Mouse (Mus musculus) embryonic stem cell, embryonic (primary cell): ENCODE data around the gene Ccni.

ENCODE experiments used
- CTCF ChIA-PET, 4 experiments: fragments of 300-600 bp in 2 of 4; fragments of 350-600 bp in 2 of 4; sonication (Branson Sonifier 250); formaldehyde crosslinking; loops; one replicate each; lab custom pipeline; 2022; ENCODE audit warnings: inconsistent platforms in 2 of 4; lab: Charles Lee
- POLR2A ChIA-PET, 4 experiments: fragments of 300-600 bp in 2 of 4; fragments of 350-600 bp in 2 of 4; sonication (Branson Sonifier 250); formaldehyde crosslinking; loops; one replicate each; lab custom pipeline; 2022; ENCODE audit warnings: antibody characterized with exemption in 4 of 4, inconsistent platforms in 1 of 4; lab: Charles Lee

Gene Ccni

GRCm38 (mm10) chr5:93206109-93207005 is at the start of gene Ccni, which contains the start of gene 2010109A12Rik:
TSS of gene Ccni (minus strand) at chr5:93206495.
TSS of gene 2010109A12Rik (plus strand) at chr5:93206518.
- POLR2A ChIA-PET, result interaction anchor here in 3 of 4 experiments (0.6 to 3.1 kb wide), 13 partner anchors 10 to 187 kb away, joined by 3 to 27 read pairs (median 3); partner anchors contain the start of gene Ccng2 (in 2 of the 3)
- CTCF ChIA-PET, result interaction anchor here in 1 of 4 experiments (1.0 kb wide), 1 partner anchor 122 kb away, joined by 3 read pairs; no protein-coding TSS in a partner anchor

GRCm38 (mm10) chr5:93255759-93256265 is 49.5 kb upstream of the Ccni start:
- ChIA-PET POLR2A (interaction anchor here in 2 of 4 experiments (0.7 to 5.4 kb wide), 3 partner anchors 9 to 269 kb away, joined by 3 to 30 read pairs (median 3); partner anchors contain the start of gene Ccng2 (in 1 of the 2)), CTCF (no interaction called here)

DNA sequence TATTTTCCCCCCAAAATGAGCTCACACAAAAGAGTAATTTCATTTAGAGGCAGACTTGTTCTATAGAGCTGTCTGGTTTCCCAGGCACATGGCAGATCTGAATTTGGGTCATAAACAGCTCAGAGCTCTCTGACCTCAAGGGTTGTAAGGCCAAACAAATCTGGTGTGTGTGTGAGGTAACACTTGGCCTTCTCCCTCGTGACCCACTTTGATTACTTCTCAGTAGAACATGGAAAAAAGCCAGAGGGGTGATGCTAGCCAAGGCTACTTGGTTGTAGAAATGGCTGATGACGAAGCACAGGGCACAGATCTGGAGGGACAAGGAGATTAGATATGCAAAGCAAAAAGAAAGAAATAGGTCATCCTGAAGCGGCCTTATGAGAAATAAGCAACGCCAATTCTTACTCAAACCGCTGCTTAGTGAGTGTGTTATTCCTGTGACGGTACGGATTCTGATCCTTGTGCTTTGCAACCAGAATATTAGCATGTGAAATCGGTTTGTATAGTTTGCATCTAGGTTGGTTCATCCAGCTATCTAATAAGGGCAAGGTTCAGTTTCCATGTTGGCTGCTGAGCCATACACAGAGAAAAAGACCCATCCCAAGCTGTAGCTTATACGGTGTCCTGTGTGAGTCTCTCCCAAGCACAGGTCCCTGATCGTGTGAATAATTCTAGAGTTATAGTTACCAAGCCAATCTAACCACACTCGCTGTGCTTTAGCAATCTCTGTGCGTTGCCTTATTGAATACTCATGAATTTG is 44.9 kb upstream of the Ccni start:
- CTCF ChIA-PET, result no interaction called here
- POLR2A ChIA-PET, result interaction anchor here in 2 of 4 experiments (0.7 to 1.0 kb wide), 3 partner anchors 10 to 16 kb away, joined by 3 read pairs; partner anchors contain the start of gene Ccng2 (in 1 of the 2)

GRCm38 (mm10) chr5:93249940-93250578 is 43.8 kb upstream of the Ccni start:
- ChIA-PET POLR2A (interaction anchor here in 1 of 4 experiments (0.7 kb wide), 1 partner anchor 12 kb away, joined by 3 read pairs; no protein-coding TSS in a partner anchor), CTCF (no interaction called here)

GRCm38 (mm10) chr5:93245280-93245679 is 39.0 kb upstream of the Ccni start:
- POLR2A ChIA-PET, result no interaction called here
- CTCF ChIA-PET, result no interaction called here

- ChIA-PET CTCF (no interaction called here), POLR2A (interaction anchor here in 2 of 4 experiments (0.6 to 1.3 kb wide), 5 partner anchors 7 to 342 kb away, joined by 3 read pairs; partner anchors contain the start of gene Ccng2 (in 1 of the 2))
Measured at GRCm38 (mm10) chr5:93239590-93240544, 33.6 kb upstream of the Ccni start.

GRCm38 (mm10) chr5:93236541-93236940 is 30.2 kb upstream of the Ccni start:
- ChIA-PET POLR2A (interaction anchor here in 1 of 4 experiments (1.6 kb wide), 1 partner anchor 30 kb away, joined by 3 read pairs; the partner anchor contains the start of gene Ccng2), CTCF (interaction anchor here in 1 of 4 experiments (0.6 kb wide), 1 partner anchor 183 kb away, joined by 3 read pairs; no protein-coding TSS in a partner anchor)

- ChIA-PET CTCF (no interaction called here), POLR2A (interaction anchor here in 2 of 4 experiments (0.5 to 1.6 kb wide), 3 partner anchors 31 to 537 kb away, joined by 3 to 7 read pairs (median 3); partner anchors contain the start of gene Ccng2 (in 1 of the 2))
Measured at GRCm38 (mm10) chr5:93235888-93236287, 29.6 kb upstream of the Ccni start.

- CTCF ChIA-PET, result no interaction called here
- POLR2A ChIA-PET, result no interaction called here
Measured at GRCm38 (mm10) chr5:93234605-93235004, 28.3 kb upstream of the Ccni start.

GRCm38 (mm10) chr5:93234130-93234529 is 27.8 kb upstream of the Ccni start:
- POLR2A ChIA-PET, result no interaction called here
- CTCF ChIA-PET, result no interaction called here

DNA sequence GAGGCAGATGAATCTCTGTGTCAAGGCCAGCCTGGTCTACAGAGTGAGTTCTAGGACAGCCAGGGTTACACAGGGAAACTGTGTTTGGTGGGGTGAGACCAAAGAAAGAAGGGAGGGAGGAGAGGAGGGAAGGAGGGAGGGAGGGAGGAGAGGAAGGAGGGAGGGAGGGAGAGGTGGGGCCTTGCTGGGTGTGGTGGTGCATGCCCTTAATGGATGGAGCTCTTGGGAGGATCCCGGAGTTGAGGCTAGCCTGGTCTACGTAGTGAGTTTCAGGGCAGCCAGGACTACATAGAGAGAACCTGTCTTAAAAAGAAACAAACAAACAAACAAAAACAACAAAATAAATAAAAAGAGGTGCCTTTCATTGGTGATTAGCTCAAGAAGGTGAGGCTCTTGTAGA is 26.5 kb upstream of the Ccni start:
- POLR2A ChIA-PET, result no interaction called here
- CTCF ChIA-PET, result no interaction called here

DNA sequence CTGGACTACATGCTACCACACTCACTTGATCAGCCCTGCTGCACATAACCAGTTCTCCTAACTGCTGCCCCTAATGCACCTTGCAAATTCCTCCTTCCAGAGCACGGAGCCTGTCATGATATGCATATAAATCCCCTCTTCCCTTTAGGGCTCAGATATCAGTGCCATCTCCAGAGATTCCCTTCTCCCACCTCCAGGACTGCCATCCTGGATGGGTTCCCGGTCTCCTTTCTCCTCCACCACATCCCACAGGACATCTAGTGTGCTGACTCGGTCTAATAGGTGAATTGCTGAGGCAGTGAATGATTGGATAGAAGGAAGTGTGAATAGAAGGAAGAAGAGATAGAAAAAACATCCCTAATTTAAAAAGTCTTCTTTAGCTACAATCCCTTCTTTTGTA is 25.4 kb upstream of the Ccni start:
- POLR2A ChIA-PET, result no interaction called here
- CTCF ChIA-PET, result no interaction called here

DNA sequence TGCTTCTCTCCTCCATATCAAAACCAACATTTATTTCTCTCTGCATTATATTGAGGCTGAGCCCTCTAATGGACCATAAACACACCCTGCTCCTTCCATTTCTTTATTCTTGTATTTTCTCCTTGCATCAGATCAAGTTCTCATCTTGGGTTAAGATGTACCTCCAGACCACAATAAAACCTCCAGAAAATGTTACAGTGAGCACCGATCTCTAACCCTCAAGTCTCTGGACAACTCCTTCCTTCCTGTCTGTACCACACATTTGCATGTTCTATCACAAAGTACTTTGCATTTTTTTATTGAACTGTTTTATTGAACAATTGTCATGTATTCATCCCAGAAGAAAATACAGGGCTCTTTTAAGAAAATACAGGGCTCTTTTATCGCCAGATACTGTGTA is 23.2 kb upstream of the Ccni start:
- POLR2A ChIA-PET, result interaction anchor here in 1 of 4 experiments (0.9 kb wide), 1 partner anchor 22 kb away, joined by 3 read pairs; no protein-coding TSS in a partner anchor

DNA sequence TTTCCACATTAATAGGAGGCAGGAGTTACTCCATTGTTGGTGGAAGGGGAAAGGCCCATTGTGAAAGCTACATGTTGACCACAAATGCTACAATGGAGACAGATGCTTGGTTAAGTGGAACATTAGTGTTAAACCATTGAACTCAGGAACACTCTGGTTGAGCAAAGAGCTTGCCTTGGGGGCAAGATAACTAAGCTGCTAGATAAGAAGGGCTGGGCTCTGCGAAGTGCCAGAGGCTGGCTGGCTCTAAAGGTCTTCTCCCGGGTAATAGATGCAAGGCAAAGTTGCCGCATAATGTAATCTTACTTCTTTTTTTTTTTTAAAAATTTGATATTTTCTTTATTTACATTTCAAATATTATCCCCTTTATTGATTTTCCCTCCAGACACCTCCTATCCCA is 20.9 kb upstream of the Ccni start:
- POLR2A ChIA-PET, result interaction anchor here in 2 of 4 experiments (0.7 to 1.9 kb wide), 3 partner anchors 9 to 40 kb away, joined by 4 to 5 read pairs (median 4); partner anchors contain the start of gene Ccng2 (in 1 of the 2)

More for the DNA sequence above, 23.2 kb upstream of the Ccni start:
- CTCF ChIA-PET, result no interaction called here

GRCm38 (mm10) chr5:93224549-93224948 is 18.3 kb upstream of the Ccni start:
- ChIA-PET POLR2A (interaction anchor here in 1 of 4 experiments (0.9 to 1.2 kb wide), 2 partner anchors 13 to 42 kb away, joined by 3 read pairs; no protein-coding TSS in a partner anchor), CTCF (interaction anchor here in 1 of 4 experiments (0.7 kb wide), 1 partner anchor 433 kb away, joined by 10 read pairs; no protein-coding TSS in a partner anchor)

More for the DNA sequence above, 20.9 kb upstream of the Ccni start:
- CTCF ChIA-PET, result no interaction called here

DNA sequence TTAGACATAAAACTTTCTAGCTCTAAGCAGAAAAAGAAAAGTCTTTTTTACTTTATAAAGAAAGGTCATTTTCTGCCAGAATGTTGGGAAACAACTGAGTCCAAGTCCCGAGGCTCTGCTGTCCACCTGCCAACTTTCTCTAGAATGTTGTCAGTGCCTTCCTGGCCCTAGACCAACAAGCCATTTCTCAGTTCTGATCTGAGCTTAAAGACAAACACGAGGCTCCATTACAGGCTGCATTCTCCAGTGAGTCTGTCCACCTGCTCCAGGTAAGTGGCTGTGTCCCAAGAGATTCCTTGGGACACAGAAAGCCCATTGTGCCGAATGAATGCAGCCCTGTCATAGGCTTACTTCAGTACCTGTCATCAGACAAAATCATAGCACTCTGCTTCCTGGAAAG is 15.4 kb upstream of the Ccni start:
- ChIA-PET POLR2A (interaction anchor here in 1 of 4 experiments (1.1 kb wide), 1 partner anchor 46 kb away, joined by 3 read pairs; no protein-coding TSS in a partner anchor), CTCF (no interaction called here)

DNA sequence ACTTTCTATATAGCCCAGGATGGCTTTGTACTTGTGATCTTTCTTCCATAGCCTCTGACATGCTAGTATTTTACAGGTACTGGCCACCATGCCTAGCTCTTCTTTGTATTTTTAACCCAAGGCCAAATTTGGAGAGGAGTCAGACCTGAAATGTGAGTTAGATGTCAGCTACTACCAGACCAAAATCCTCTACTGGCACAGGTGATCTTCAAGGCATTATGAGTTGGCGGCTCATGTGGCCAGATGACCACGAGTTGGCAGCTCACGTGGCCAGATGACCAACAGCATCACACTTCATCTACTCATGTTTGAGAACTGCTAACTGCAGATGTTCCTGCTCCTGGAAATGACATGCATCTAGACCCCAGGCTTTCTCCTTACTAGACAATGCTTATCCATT is 12.1 kb upstream of the Ccni start:
- CTCF ChIA-PET, result no interaction called here
- POLR2A ChIA-PET, result interaction anchor here in 1 of 4 experiments (0.8 to 1.1 kb wide), 2 partner anchors 9 to 14 kb away, joined by 3 to 4 read pairs; no protein-coding TSS in a partner anchor
